Mouse (Mus musculus): ENCODE measurements at regions not wholly inside any gene's neighbourhood (a gene's known extent, or its start where the extent isn't known, plus 50 kb on each side); places are given as distances from the start of the nearest gene placed in this dataset.

DNA sequence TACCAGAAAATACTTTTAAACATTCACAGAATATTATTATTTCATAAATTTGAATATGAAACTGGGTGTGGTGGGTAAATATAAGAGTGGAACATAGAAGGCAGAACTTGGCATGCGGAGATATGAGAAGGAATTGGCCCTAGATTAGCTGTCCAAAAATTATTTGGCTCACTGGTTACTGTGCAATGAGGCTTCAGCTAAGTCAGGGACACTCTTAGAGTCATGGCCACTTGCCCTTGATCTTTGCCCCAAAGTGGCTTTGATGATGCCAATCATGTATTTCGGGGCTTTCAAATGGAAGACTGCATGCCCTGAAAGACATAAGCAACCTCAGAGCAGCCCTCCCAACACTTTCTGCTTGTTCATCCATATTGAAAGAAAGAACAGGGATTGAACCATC lies 76.9 kb downstream of the Pxdc1 start:
- Histone ChIP-seq H3K4me1 (peaks cover 14% of the 10 kb centered on the region), H3K9me3 (no peaks in the 10 kb centered on the region), H3K27me3 (no peaks in the 10 kb centered on the region), H3K9ac (replicated peaks) (no peak overlapping the region), H3K36me3 (no peaks in the 10 kb centered on the region), H3K4me3 (no peak overlapping the region), H3K4me2 (replicated peaks) (no peak overlapping the region), H3K27ac (replicated peaks) (peak overlapping the region; percentile 76)
- peak; percentile 65 for ATAC-seq (replicated peaks)
- WGBS = 86% methylated on average over 2 of the region's 2 CpGs

DNA sequence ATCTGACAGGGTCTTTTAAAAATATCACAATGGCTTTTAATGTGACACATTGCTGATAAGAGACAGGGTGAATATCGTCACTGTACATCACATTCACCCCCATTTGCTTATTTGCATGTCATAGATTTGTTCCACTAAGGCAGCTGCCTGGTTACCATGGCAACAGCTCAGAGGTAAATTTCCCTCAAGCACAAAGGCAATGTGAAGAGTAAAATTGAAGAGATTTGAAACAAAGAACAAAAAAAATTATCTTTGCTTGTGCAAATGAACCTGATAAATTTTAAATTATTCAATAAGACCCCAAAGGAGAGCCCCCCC lies 77.3 kb downstream of the Pxdc1 start:
- peak; percentile 96 for ATAC-seq (replicated peaks)
- WGBS = 0% methylated on average over 1 of the region's 1 CpGs
- peak overlapping the region; percentile 82 for H3K27ac ChIP-seq (replicated peaks)
- no peaks in the 10 kb centered on the region for H3K27me3 ChIP-seq
- H3K9me3 ChIP-seq = no peaks in the 10 kb centered on the region
- no peak overlapping the region for H3K4me3 ChIP-seq
- no peak overlapping the region for H3K9ac ChIP-seq (replicated peaks)
- H3K4me2 ChIP-seq (replicated peaks) = no peak overlapping the region
- H3K4me1 ChIP-seq = peaks cover 14% of the 10 kb centered on the region
- H3K36me3 ChIP-seq = no peaks in the 10 kb centered on the region

DNA sequence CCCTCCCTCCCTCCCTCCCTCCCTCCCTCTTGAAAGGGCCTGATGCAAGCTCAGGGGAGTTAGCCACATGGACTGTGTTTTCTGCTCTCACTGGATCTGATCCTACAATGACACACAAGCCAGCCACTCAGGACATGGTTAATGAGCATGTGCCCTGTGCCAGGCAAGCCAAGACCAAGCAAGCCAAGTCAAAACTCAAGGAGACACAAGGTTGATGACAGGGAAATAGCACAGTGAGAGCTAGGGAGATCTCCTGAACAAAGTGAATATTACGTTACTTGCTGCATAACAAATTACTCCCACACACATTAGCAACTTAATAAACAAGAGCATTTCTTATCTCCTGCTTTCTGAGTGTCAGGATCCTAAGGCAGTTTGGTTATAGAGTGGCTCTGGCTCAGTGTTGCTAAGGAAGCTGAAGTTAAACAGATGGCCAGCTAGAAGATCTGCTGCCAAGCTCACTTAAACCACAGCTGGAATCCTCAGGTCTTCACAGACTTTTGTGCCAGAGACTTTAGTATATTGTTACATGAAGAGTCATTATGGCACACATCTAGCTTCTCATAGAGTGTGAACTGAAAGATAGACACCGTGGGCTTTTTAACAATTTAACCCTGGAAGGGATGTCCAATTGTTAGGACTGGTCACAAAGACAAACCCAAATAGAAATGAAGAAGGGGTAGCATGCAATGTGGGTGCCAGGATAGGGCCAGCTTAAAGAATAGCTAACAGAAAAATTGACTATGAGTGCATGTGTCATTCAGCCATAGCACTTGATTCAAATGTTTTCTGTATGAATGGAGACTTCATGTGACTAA lies 77.9 kb downstream of the Pxdc1 start:
- Histone ChIP-seq H3K9ac (replicated peaks) (no peak overlapping the region), H3K4me2 (replicated peaks) (no peak overlapping the region)

GRCm38 (mm10) chr13:34569312-34569711 lies 84.0 kb downstream of the Pxdc1 start:
- Histone ChIP-seq H3K27ac (replicated peaks) (no peak overlapping the region), H3K9me3 (no peaks in the 10 kb centered on the region), H3K4me1 (no peaks in the 10 kb centered on the region), H3K36me3 (no peaks in the 10 kb centered on the region), H3K4me2 (replicated peaks) (no peak overlapping the region), H3K4me3 (no peak overlapping the region), H3K9ac (replicated peaks) (no peak overlapping the region), H3K27me3 (no peaks in the 10 kb centered on the region)
- ATAC-seq (replicated peaks) = no peak
- 59% methylated on average over 2 of the region's 2 CpGs for WGBS

More for the DNA sequence above, 77.9 kb downstream of the Pxdc1 start:
- H3K27ac ChIP-seq (replicated peaks) = peak overlapping the region; percentile 82
- 54% methylated on average over 2 of the region's 2 CpGs for WGBS
- H3K9me3 ChIP-seq = no peaks in the 10 kb centered on the region
- ATAC-seq (replicated peaks) = peak; percentile 59
- no peak overlapping the region for H3K4me3 ChIP-seq
- peaks cover 14% of the 10 kb centered on the region for H3K4me1 ChIP-seq
- H3K36me3 ChIP-seq = no peaks in the 10 kb centered on the region
- H3K27me3 ChIP-seq = no peaks in the 10 kb centered on the region

- no peaks in the 10 kb centered on the region for H3K4me1 ChIP-seq
- H3K4me2 ChIP-seq (replicated peaks) = no peak overlapping the region
- H3K27me3 ChIP-seq = no peaks in the 10 kb centered on the region
- no peak for ATAC-seq (replicated peaks)
- H3K27ac ChIP-seq (replicated peaks) = no peak overlapping the region
- no peak overlapping the region for H3K9ac ChIP-seq (replicated peaks)
- H3K36me3 ChIP-seq = no peaks in the 10 kb centered on the region
- H3K4me3 ChIP-seq = no peak overlapping the region
- WGBS = 92% methylated on average over 1 of the region's 1 CpGs
- H3K9me3 ChIP-seq = no peaks in the 10 kb centered on the region
Measured at GRCm38 (mm10) chr13:34566687-34567086, 86.6 kb downstream of the Pxdc1 start.

- H3K4me3 ChIP-seq = no peak overlapping the region
- H3K36me3 ChIP-seq = no peaks in the 10 kb centered on the region
- no peaks in the 10 kb centered on the region for H3K4me1 ChIP-seq
- no peaks in the 10 kb centered on the region for H3K9me3 ChIP-seq
- H3K9ac ChIP-seq (replicated peaks) = no peak overlapping the region
- ATAC-seq (replicated peaks) = no peak
- no peak overlapping the region for H3K27ac ChIP-seq (replicated peaks)
- WGBS = 87% methylated on average over 5 of the region's 5 CpGs
- no peaks in the 10 kb centered on the region for H3K27me3 ChIP-seq
- H3K4me2 ChIP-seq (replicated peaks) = no peak overlapping the region
Measured at GRCm38 (mm10) chr13:34550130-34550884, 103.0 kb downstream of the Pxdc1 start.

- Histone ChIP-seq H3K4me2 (replicated peaks) (no peak overlapping the region), H3K9me3 (no peaks in the 10 kb centered on the region), H3K4me1 (no peaks in the 10 kb centered on the region), H3K9ac (replicated peaks) (no peak overlapping the region), H3K27ac (replicated peaks) (no peak overlapping the region), H3K4me3 (no peak overlapping the region), H3K36me3 (no peaks in the 10 kb centered on the region), H3K27me3 (no peaks in the 10 kb centered on the region)
- 92% methylated on average over 2 of the region's 2 CpGs for WGBS
- ATAC-seq (replicated peaks) = no peak
Measured at GRCm38 (mm10) chr13:34540646-34541045, 112.6 kb downstream of the Pxdc1 start.

- Histone ChIP-seq H3K4me2 (replicated peaks) (no peak overlapping the region), H3K9ac (replicated peaks) (no peak overlapping the region), H3K36me3 (no peaks in the 10 kb centered on the region), H3K27ac (replicated peaks) (no peak overlapping the region), H3K4me1 (no peaks in the 10 kb centered on the region), H3K4me3 (no peak overlapping the region), H3K9me3 (no peaks in the 10 kb centered on the region), H3K27me3 (no peaks in the 10 kb centered on the region)
- WGBS = 82% methylated on average over 2 of the region's 2 CpGs
- ATAC-seq (replicated peaks) = no peak
Measured at GRCm38 (mm10) chr13:34533896-34534295, 119.4 kb downstream of the Pxdc1 start.

GRCm38 (mm10) chr13:34511332-34511731 lies 142.0 kb downstream of the Pxdc1 start:
- ATAC-seq (replicated peaks) = no peak
- no peak overlapping the region for H3K4me2 ChIP-seq (replicated peaks)
- no peaks in the 10 kb centered on the region for H3K4me1 ChIP-seq
- H3K9me3 ChIP-seq = no peaks in the 10 kb centered on the region
- H3K9ac ChIP-seq (replicated peaks) = no peak overlapping the region
- no peak overlapping the region for H3K4me3 ChIP-seq
- no peak overlapping the region for H3K27ac ChIP-seq (replicated peaks)
- no peaks in the 10 kb centered on the region for H3K36me3 ChIP-seq
- WGBS = 91% methylated on average over 3 of the region's 3 CpGs
- H3K27me3 ChIP-seq = no peaks in the 10 kb centered on the region

DNA sequence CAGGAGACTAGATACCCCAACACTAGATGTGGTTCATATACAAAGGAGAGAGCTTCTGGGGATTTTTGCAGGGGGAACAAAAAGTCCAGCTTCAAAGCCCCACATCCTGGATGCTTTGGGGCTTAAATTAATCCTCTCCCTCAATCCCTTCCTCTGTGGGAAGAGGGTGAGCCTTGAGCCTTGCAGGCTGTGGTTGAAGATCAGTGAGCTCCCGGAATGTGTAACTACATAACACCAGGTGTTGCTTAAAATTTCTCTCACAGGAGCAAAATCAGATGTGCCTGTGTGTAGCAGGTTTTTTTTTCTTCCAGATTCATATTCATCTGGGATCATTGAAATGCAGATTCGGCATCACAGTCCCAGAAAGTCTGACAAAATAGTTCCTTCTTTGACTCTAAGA lies 146.1 kb downstream of the Pxdc1 start:
- H3K4me1 ChIP-seq = no peaks in the 10 kb centered on the region
- H3K36me3 ChIP-seq = no peaks in the 10 kb centered on the region
- ATAC-seq (replicated peaks) = no peak
- no peak overlapping the region for H3K27ac ChIP-seq (replicated peaks)
- 55% methylated on average over 2 of the region's 2 CpGs for WGBS
- no peaks in the 10 kb centered on the region for H3K27me3 ChIP-seq
- H3K9ac ChIP-seq (replicated peaks) = no peak overlapping the region
- H3K4me3 ChIP-seq = no peak overlapping the region
- H3K9me3 ChIP-seq = no peaks in the 10 kb centered on the region
- H3K4me2 ChIP-seq (replicated peaks) = no peak overlapping the region

DNA sequence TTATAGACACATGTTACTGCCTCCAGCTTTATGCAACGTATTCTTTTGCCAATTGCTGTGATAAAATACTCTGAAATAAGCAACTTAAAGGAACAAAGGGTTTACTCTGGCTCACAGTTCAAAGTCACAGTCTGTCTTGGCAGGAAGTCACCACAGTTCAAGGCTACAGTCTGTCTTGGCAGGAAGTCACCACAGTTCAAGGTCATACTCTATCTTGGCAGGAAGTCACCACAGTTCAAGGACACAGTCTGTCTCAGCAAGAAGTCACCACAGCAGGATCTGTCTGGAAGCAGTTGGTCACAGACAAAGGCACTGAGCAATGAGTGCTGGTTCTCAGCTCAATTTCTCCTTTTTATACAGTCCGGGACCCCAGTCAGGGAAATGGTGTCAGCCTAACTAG lies 147.4 kb downstream of the Pxdc1 start:
- no peak overlapping the region for H3K4me2 ChIP-seq (replicated peaks)
- no peak for ATAC-seq (replicated peaks)
- no peaks in the 10 kb centered on the region for H3K27me3 ChIP-seq
- no peak overlapping the region for H3K27ac ChIP-seq (replicated peaks)
- 75% methylated on average over 2 of the region's 2 CpGs for WGBS
- H3K36me3 ChIP-seq = no peaks in the 10 kb centered on the region
- H3K9ac ChIP-seq (replicated peaks) = no peak overlapping the region
- H3K9me3 ChIP-seq = no peaks in the 10 kb centered on the region
- H3K4me1 ChIP-seq = no peaks in the 10 kb centered on the region
- no peak overlapping the region for H3K4me3 ChIP-seq

GRCm38 (mm10) chr13:34504879-34505278 lies 148.4 kb downstream of the Pxdc1 start:
- no peak for ATAC-seq (replicated peaks)
- 90% methylated on average over 3 of the region's 3 CpGs for WGBS
- H3K4me1 ChIP-seq = no peaks in the 10 kb centered on the region
- H3K4me2 ChIP-seq (replicated peaks) = no peak overlapping the region
- no peak overlapping the region for H3K9ac ChIP-seq (replicated peaks)
- no peaks in the 10 kb centered on the region for H3K9me3 ChIP-seq
- H3K27me3 ChIP-seq = no peaks in the 10 kb centered on the region
- no peak overlapping the region for H3K4me3 ChIP-seq
- no peak overlapping the region for H3K27ac ChIP-seq (replicated peaks)
- no peaks in the 10 kb centered on the region for H3K36me3 ChIP-seq

Data from forebrain, embryonic 15.5 days (tissue).